Mouse (Mus musculus): ENCODE results near the gene Gm42878.
"Not testable (repeated sequence)": the region's sequence is repeated elsewhere in the genome, so short reads cannot be mapped to it uniquely, and the experiment has no call there.

The Gm42878 gene

GRCm38 (mm10) chr5:121566035-121566681 lies 20.9 kb upstream of the Gm42878 start:
- DNase-seq (ENCODE audit: extremely low read depth, low read depth, low spot score) = no peak

- DNase-seq (ENCODE audit: extremely low read depth, low read depth, low spot score) = no peak
Observed at GRCm38 (mm10) chr5:121564468-121564895, 19.2 kb upstream of the Gm42878 start.

- DNase-seq (ENCODE audit: extremely low read depth, low read depth, low spot score) = no peak
Observed at GRCm38 (mm10) chr5:121562436-121562835, 17.2 kb upstream of the Gm42878 start.

- no peak for DNase-seq (ENCODE audit: extremely low read depth, low read depth, low spot score)
Observed at GRCm38 (mm10) chr5:121549196-121549595, 3.9 kb upstream of the Gm42878 start.

- no peak for DNase-seq (ENCODE audit: extremely low read depth, low read depth, low spot score)
Observed at GRCm38 (mm10) chr5:121547084-121547483, 1.8 kb upstream of the Gm42878 start.

- DNase-seq (ENCODE audit: extremely low read depth, low read depth, low spot score) = no peak
Observed at GRCm38 (mm10) chr5:121546530-121546895, 1.2 kb upstream of the Gm42878 start.

GRCm38 (mm10) chr5:121545793-121546529 lies 679 bp upstream of the Gm42878 start, which contains the start of gene Mapkapk5:
TSS of gene Mapkapk5 (minus strand) at chr5:121545905.
- DNase-seq (ENCODE audit: extremely low read depth, low read depth, low spot score) = no peak

- no peak for DNase-seq (ENCODE audit: extremely low read depth, low read depth, low spot score)
Observed at GRCm38 (mm10) chr5:121543370-121543769, 1.9 kb downstream of the Gm42878 start.

GRCm38 (mm10) chr5:121541235-121541634 lies 4.0 kb downstream of the Gm42878 start:
- no peak for DNase-seq (ENCODE audit: extremely low read depth, low read depth, low spot score)

GRCm38 (mm10) chr5:121540066-121540465 lies 5.2 kb downstream of the Gm42878 start:
- DNase-seq (ENCODE audit: extremely low read depth, low read depth, low spot score) = no peak

GRCm38 (mm10) chr5:121537588-121537987 lies 7.7 kb downstream of the Gm42878 start:
- no peak for DNase-seq (ENCODE audit: extremely low read depth, low read depth, low spot score)

GRCm38 (mm10) chr5:121536921-121537555 lies 8.2 kb downstream of the Gm42878 start:
- DNase-seq (ENCODE audit: extremely low read depth, low read depth, low spot score) = no peak

- DNase-seq (ENCODE audit: extremely low read depth, low read depth, low spot score) = no peak
Observed at GRCm38 (mm10) chr5:121535116-121535515, 10.2 kb downstream of the Gm42878 start.

GRCm38 (mm10) chr5:121534521-121534920 lies 10.8 kb downstream of the Gm42878 start:
- no peak for DNase-seq (ENCODE audit: extremely low read depth, low read depth, low spot score)

- DNase-seq (ENCODE audit: extremely low read depth, low read depth, low spot score) = no peak
Observed at GRCm38 (mm10) chr5:121526961-121527360, 18.3 kb downstream of the Gm42878 start.

- DNase-seq (ENCODE audit: extremely low read depth, low read depth, low spot score) = no peak
Observed at GRCm38 (mm10) chr5:121526526-121526925, 18.8 kb downstream of the Gm42878 start.

- no peak for DNase-seq (ENCODE audit: extremely low read depth, low read depth, low spot score)
Observed at GRCm38 (mm10) chr5:121525774-121526450, 19.4 kb downstream of the Gm42878 start.

- DNase-seq (ENCODE audit: extremely low read depth, low read depth, low spot score) = not testable (repeated sequence)
Observed at GRCm38 (mm10) chr5:121519758-121520157, 25.5 kb downstream of the Gm42878 start.

- DNase-seq (ENCODE audit: extremely low read depth, low read depth, low spot score) = no peak
Observed at GRCm38 (mm10) chr5:121518983-121519382, 26.3 kb downstream of the Gm42878 start.

GRCm38 (mm10) chr5:121510009-121510408 lies 35.3 kb downstream of the Gm42878 start:
- DNase-seq (ENCODE audit: extremely low read depth, low read depth, low spot score) = no peak

GRCm38 (mm10) chr5:121506846-121507245 lies 38.4 kb downstream of the Gm42878 start:
- DNase-seq (ENCODE audit: extremely low read depth, low read depth, low spot score) = no peak

Measured in fat pad, adult 2 months (tissue).